ENCODE assay signal across 23 mouse cellular contexts in the genomic region with DNA sequence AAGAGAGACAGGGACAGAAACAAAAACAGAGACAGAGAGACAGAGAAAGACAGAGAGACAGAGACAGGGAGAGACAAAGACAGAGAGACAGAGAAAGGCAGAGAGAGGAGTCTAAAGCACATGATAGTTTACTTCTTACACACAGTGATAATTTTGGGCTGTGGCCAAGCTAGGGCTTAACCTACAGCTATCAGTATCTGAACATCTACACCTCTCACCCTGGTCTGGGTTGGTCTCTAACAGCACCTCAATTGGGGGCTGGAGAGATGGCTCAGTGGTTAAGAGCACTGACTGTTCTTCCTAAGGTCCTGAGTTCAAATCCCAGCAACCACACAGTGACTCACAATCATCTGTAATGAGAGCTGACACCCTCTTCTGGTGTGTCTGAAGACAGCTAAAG. TPM values are rescaled to one million over a fixed set of nuclear protein-coding genes. Genes with fewer than 3 reads are reported as not detected.
"Had no signal": no experiment of that assay in that cellular context is flagged by ENCODE, and none has a peak within 500 bp of the region (broad histone marks: within the 10 kb centered on the region; RNA-seq: fewer than 3 reads in every experiment).

No protein-coding gene starts in this region.

- H3K27ac ChIP-seq: lung, embryonic 15.5 days; macrophage; midbrain, embryonic 13.5 days; midbrain, embryonic 15.5 days; neural tube, embryonic 13.5 days; neural tube, embryonic 15.5 days had no signal

- H3K9me3 ChIP-seq: lung, embryonic 15.5 days; midbrain, embryonic 13.5 days; midbrain, embryonic 15.5 days; neural tube, embryonic 13.5 days; neural tube, embryonic 15.5 days had no signal

- H3K4me2 ChIP-seq: lung, embryonic 15.5 days; midbrain, embryonic 11.5 days; midbrain, embryonic 13.5 days; midbrain, embryonic 15.5 days; neural tube, embryonic 13.5 days; neural tube, embryonic 15.5 days had no signal

- H3K4me3 ChIP-seq: lung, embryonic 15.5 days; megakaryocyte, embryonic 14.5 days; midbrain, embryonic 13.5 days; midbrain, embryonic 15.5 days; neural tube, embryonic 13.5 days; neural tube, embryonic 15.5 days had no signal

- ATAC-seq: lung, postnatal 0 days; midbrain, embryonic 13.5 days; midbrain, embryonic 15.5 days had no signal

- H3K27me3 ChIP-seq: lung, embryonic 15.5 days; midbrain, embryonic 13.5 days; midbrain, embryonic 15.5 days; neural tube, embryonic 13.5 days; neural tube, embryonic 15.5 days had no signal

- H3K4me1 ChIP-seq: lung, embryonic 15.5 days; midbrain, embryonic 13.5 days; midbrain, embryonic 15.5 days; neural tube, embryonic 13.5 days; neural tube, embryonic 15.5 days had no signal

- H3K9ac ChIP-seq: lung, embryonic 15.5 days; midbrain, embryonic 13.5 days; midbrain, embryonic 15.5 days; neural tube, embryonic 13.5 days; neural tube, embryonic 15.5 days had no signal

- DNase-seq: lung, adult 2 months; lung, postnatal 14 days; lung, postnatal 36 days; retina, postnatal 1 day; right cerebral cortex, adult 18-20 months; right cerebral cortex, postnatal 25 days; right cerebral cortex, postnatal 4 days; spleen, adult 18-20 months; thymus, adult 18-20 months; thymus, postnatal 14 days; thymus, postnatal 36 days had no signal

- H3K36me3 ChIP-seq: lung, embryonic 15.5 days; midbrain, embryonic 13.5 days; midbrain, embryonic 15.5 days; neural tube, embryonic 13.5 days; neural tube, embryonic 15.5 days had no signal

RNA-seq across cellular contexts. Expression of gene Lhx8, which starts 32.0 kb away (rescaled TPM):
- polyA plus RNA-seq: lung, postnatal 0 days; macrophage; neural tube, embryonic 13.5 days; small intestine, adult 2 months; stomach, embryonic 14.5 days; stomach, embryonic 16.5 days had no signal
